Mouse (Mus musculus): ENCODE measurements around the gene N6amt1.

The N6amt1 gene

GRCm38 (mm10) chr16:87354075-87354583, at the start of gene N6amt1:
TSS of gene N6amt1 (plus strand) at chr16:87354185.
- CTCF ChIA-PET = interaction anchor here (1.3 kb wide), 1 partner anchor 141 kb away, joined by 3 read pairs; the partner anchor contains the start of gene Cct8

GRCm38 (mm10) chr16:87305251-87306011, 48.6 kb upstream of the N6amt1 start:
- CTCF ChIA-PET = interaction anchor here (0.6 kb wide), 1 partner anchor 21 kb away, joined by 4 read pairs; no protein-coding TSS in a partner anchor

GRCm38 (mm10) chr16:87307109-87307735, 46.8 kb upstream of the N6amt1 start:
- CTCF ChIA-PET = no interaction called here

- CTCF ChIA-PET = no interaction called here
Measured at GRCm38 (mm10) chr16:87310659-87311058, 43.3 kb upstream of the N6amt1 start.

GRCm38 (mm10) chr16:87318200-87318811, 35.7 kb upstream of the N6amt1 start:
- CTCF ChIA-PET = no interaction called here

- CTCF ChIA-PET = no interaction called here
Measured at GRCm38 (mm10) chr16:87318998-87319397, 35.0 kb upstream of the N6amt1 start.

- CTCF ChIA-PET = interaction anchor here (0.7 kb wide), 1 partner anchor 14 kb away, joined by 3 read pairs; no protein-coding TSS in a partner anchor
Measured at GRCm38 (mm10) chr16:87319541-87320251, 34.3 kb upstream of the N6amt1 start.

- CTCF ChIA-PET = interaction anchor here (0.7 kb wide), 1 partner anchor 14 kb away, joined by 3 read pairs; no protein-coding TSS in a partner anchor
Measured at GRCm38 (mm10) chr16:87320252-87320555, 33.8 kb upstream of the N6amt1 start.

GRCm38 (mm10) chr16:87324571-87324970, 29.4 kb upstream of the N6amt1 start:
- CTCF ChIA-PET = no interaction called here

- CTCF ChIA-PET = no interaction called here
Measured at GRCm38 (mm10) chr16:87329986-87330385, 24.0 kb upstream of the N6amt1 start.

GRCm38 (mm10) chr16:87334756-87335155, 19.2 kb upstream of the N6amt1 start:
- CTCF ChIA-PET = interaction anchor here (1.1 kb wide), 1 partner anchor 15 kb away, joined by 3 read pairs; no protein-coding TSS in a partner anchor

GRCm38 (mm10) chr16:87341043-87341572, 12.9 kb upstream of the N6amt1 start:
- CTCF ChIA-PET = no interaction called here

- CTCF ChIA-PET = no interaction called here
Measured at GRCm38 (mm10) chr16:87348133-87348532, 5.9 kb upstream of the N6amt1 start.

- CTCF ChIA-PET = interaction anchor here (0.6 kb wide), 1 partner anchor 96 kb away, joined by 9 read pairs; no protein-coding TSS in a partner anchor
Measured at GRCm38 (mm10) chr16:87351386-87352105, 2.4 kb upstream of the N6amt1 start.

- CTCF ChIA-PET = no interaction called here
Measured at GRCm38 (mm10) chr16:87353605-87354004, 380 bp upstream of the N6amt1 start.

- CTCF ChIA-PET = interaction anchor here (1.3 kb wide), 1 partner anchor 140 kb away, joined by 3 read pairs; the partner anchor contains the start of gene Cct8
Measured at GRCm38 (mm10) chr16:87354748-87355147, 763 bp downstream of the N6amt1 start.

- CTCF ChIA-PET = no interaction called here
Measured at GRCm38 (mm10) chr16:87360096-87360495, 6.1 kb downstream of the N6amt1 start.

- CTCF ChIA-PET = no interaction called here
Measured at GRCm38 (mm10) chr16:87364231-87364630, 10.2 kb downstream of the N6amt1 start.

GRCm38 (mm10) chr16:87366035-87366434, 12.1 kb downstream of the N6amt1 start:
- CTCF ChIA-PET = no interaction called here

GRCm38 (mm10) chr16:87366445-87366844, 12.5 kb downstream of the N6amt1 start:
- CTCF ChIA-PET = no interaction called here

GRCm38 (mm10) chr16:87382996-87383395, 29.0 kb downstream of the N6amt1 start:
- CTCF ChIA-PET = no interaction called here
